Mouse (Mus musculus): ENCODE data around the gene Tssk6. TPM values are rescaled to one million over a fixed set of nuclear protein-coding genes. Genes with fewer than 3 reads are reported as not detected.

Gene Tssk6
- polyA plus RNA-seq, 1 experiment from 2014 or later, result 4.5 TPM

Other genes starting within 250 kb of the Tssk6 start
- gene Zfp964, start 247.7 kb upstream of the Tssk6 start, polyA plus RNA-seq (2015; fragmentation: Nextera tagmentation; extraction: Ambion mirVana), result 2.4 and 3.0 TPM in 2 replicates
- gene Zfp869, start 191.5 kb upstream of the Tssk6 start, polyA plus RNA-seq (2015; fragmentation: Nextera tagmentation; extraction: Ambion mirVana), result 26.1 and 27.0 TPM in 2 replicates
- 7.8 and 8.6 TPM in 2 replicates for gene Zfp963, start 152.2 kb upstream of the Tssk6 start, polyA plus RNA-seq (2015; fragmentation: Nextera tagmentation; extraction: Ambion mirVana)
- gene Gm20422, start 127.3 kb upstream of the Tssk6 start, polyA plus RNA-seq (2015; fragmentation: Nextera tagmentation; extraction: Ambion mirVana), result 0.34 TPM in 1 of 2 replicates, not detected in the other
- gene Atp13a1, start 111.0 kb upstream of the Tssk6 start, polyA plus RNA-seq (2015; fragmentation: Nextera tagmentation; extraction: Ambion mirVana), result 47.8 and 47.9 TPM in 2 replicates
- 42.9 and 44.0 TPM in 2 replicates for gene Zfp866, start 111.0 kb upstream of the Tssk6 start, polyA plus RNA-seq (2015; fragmentation: Nextera tagmentation; extraction: Ambion mirVana)
- gene Gmip, start 93.5 kb upstream of the Tssk6 start, polyA plus RNA-seq (2015; fragmentation: Nextera tagmentation; extraction: Ambion mirVana), result 31.5 and 34.1 TPM in 2 replicates
- gene Lpar2, start 79.8 kb upstream of the Tssk6 start, polyA plus RNA-seq (2015; fragmentation: Nextera tagmentation; extraction: Ambion mirVana), result 0.78 and 0.83 TPM in 2 replicates
- gene Pbx4, start 69.7 kb upstream of the Tssk6 start, polyA plus RNA-seq (2015; fragmentation: Nextera tagmentation; extraction: Ambion mirVana), result 62.9 and 69.2 TPM in 2 replicates
- 3.5 and 3.6 TPM in 2 replicates for gene Cilp2, start 14.5 kb upstream of the Tssk6 start, polyA plus RNA-seq (2015; fragmentation: Nextera tagmentation; extraction: Ambion mirVana)
- gene Ndufa13, start 374 bp downstream of the Tssk6 start, polyA plus RNA-seq (2015; fragmentation: Nextera tagmentation; extraction: Ambion mirVana), result 187 and 198 TPM in 2 replicates
- gene Yjefn3, start 528 bp downstream of the Tssk6 start, polyA plus RNA-seq (2015; fragmentation: Nextera tagmentation; extraction: Ambion mirVana), result 12.3 and 12.8 TPM in 2 replicates
- 25.0 and 26.6 TPM in 2 replicates for gene Gatad2a, start 94.2 kb downstream of the Tssk6 start, polyA plus RNA-seq (2015; fragmentation: Nextera tagmentation; extraction: Ambion mirVana)
- gene Mau2, start 140.6 kb downstream of the Tssk6 start, polyA plus RNA-seq (2015; fragmentation: Nextera tagmentation; extraction: Ambion mirVana), result 72.0 and 80.7 TPM in 2 replicates
- 61.0 and 68.6 TPM in 2 replicates for gene Sugp1, start 140.6 kb downstream of the Tssk6 start, polyA plus RNA-seq (2015; fragmentation: Nextera tagmentation; extraction: Ambion mirVana)
- 1.9 TPM in 2 replicates for gene Tm6sf2, start 170.7 kb downstream of the Tssk6 start, polyA plus RNA-seq (2015; fragmentation: Nextera tagmentation; extraction: Ambion mirVana)
- 0.39 and 0.75 TPM in 2 replicates for gene Hapln4, start 181.3 kb downstream of the Tssk6 start, polyA plus RNA-seq (2015; fragmentation: Nextera tagmentation; extraction: Ambion mirVana)
- gene Ncan, start 218.7 kb downstream of the Tssk6 start, polyA plus RNA-seq (2015; fragmentation: Nextera tagmentation; extraction: Ambion mirVana), result 128 and 135 TPM in 2 replicates
- gene Nr2c2ap, start 229.1 kb downstream of the Tssk6 start, polyA plus RNA-seq (2015; fragmentation: Nextera tagmentation; extraction: Ambion mirVana), result 32.6 and 36.4 TPM in 2 replicates
- 12.5 and 14.3 TPM in 2 replicates for gene Rfxank, start 237.0 kb downstream of the Tssk6 start, polyA plus RNA-seq (2015; fragmentation: Nextera tagmentation; extraction: Ambion mirVana)
- gene Borcs8, start 237.3 kb downstream of the Tssk6 start, polyA plus RNA-seq (2015; fragmentation: Nextera tagmentation; extraction: Ambion mirVana), result 53.6 and 58.2 TPM in 2 replicates
- 0.40 TPM in 2 replicates for gene Mef2b, start 237.5 kb downstream of the Tssk6 start, polyA plus RNA-seq (2015; fragmentation: Nextera tagmentation; extraction: Ambion mirVana)

Measured in hindbrain, embryonic 13.5 days (tissue).